Mouse (Mus musculus) right cerebral cortex, postnatal 36 days (tissue): ENCODE measurements at regions not wholly inside any gene's neighbourhood (a gene's known extent, or its start where the extent isn't known, plus 50 kb on each side); places are given as distances from the start of the nearest gene placed in this dataset.

Experiments
- DNase-seq, 2 experiments: peaks; one replicate each; pipeline ENCODE4 v3.0.0; 2022; ENCODE audit warnings: low spot score in 2 of 2, mixed read lengths in 1 of 2

GRCm38 (mm10) chr13:59393231-59393938, 191.6 kb downstream of the Agtpbp1 start:
- peak; percentile 57 to 67 for DNase-seq

DNA sequence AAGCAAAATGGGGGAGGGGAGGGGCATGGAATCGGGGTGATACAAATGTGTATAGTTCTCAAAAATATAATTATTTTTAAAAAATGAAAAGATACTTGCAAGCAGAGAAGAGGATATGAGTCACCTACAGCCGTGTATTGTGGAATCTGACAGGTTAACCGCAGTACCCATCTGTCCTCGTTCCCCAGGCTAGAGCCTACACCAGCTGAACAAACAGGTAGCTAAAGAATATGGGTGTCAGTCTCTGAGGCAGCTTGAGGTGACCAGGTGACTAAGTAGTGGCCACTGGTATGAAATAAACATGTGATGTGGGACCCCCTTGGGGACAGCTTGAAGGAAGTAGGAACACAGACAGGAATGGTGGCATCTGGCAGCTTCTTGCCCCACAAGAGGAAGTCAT, 192.2 kb downstream of the Agtpbp1 start:
- no peak for DNase-seq

- DNase-seq, result no peak
Observed at GRCm38 (mm10) chr13:59387627-59388325, 197.3 kb downstream of the Agtpbp1 start.

- no peak for DNase-seq
Observed at GRCm38 (mm10) chr13:59386935-59387540, 198.0 kb downstream of the Agtpbp1 start.

GRCm38 (mm10) chr13:59385824-59386223, 199.2 kb downstream of the Agtpbp1 start:
- no peak for DNase-seq

DNA sequence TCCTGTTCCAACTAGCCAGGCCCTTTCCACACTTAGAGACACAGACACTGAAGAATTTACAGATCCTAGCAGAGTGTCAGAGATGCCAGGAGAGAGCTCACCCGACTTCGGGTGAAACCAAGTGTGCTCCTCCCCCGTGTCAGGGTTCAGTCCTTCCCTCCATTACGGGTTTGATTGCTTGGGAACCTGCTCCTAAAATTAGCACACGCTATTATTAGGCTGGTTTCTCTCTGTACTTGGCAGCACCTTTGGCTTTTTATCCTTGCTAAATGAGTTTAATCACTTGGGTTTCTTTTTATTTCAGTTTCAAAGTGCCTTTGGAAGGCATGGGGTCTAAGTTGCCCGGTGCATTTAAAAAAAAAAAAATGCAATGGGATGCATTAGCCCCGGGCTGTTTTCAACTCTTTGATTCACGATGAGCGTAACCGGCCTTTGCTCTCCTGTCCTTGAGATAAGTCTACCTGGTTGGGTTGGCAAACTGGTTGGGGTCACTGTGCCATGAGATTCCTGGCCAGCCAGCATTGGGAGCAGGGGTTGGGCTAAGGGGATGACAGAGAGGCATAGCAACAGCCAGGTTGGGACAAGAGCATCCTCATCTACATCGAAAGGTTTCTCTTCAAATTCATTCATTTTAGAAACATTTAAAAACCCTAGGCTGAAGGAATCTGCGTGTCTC, 214.7 kb downstream of the Agtpbp1 start:
- DNase-seq, result no peak

- DNase-seq, result no peak
Observed at GRCm38 (mm10) chr13:59368550-59369449, 216.2 kb downstream of the Agtpbp1 start.

DNA sequence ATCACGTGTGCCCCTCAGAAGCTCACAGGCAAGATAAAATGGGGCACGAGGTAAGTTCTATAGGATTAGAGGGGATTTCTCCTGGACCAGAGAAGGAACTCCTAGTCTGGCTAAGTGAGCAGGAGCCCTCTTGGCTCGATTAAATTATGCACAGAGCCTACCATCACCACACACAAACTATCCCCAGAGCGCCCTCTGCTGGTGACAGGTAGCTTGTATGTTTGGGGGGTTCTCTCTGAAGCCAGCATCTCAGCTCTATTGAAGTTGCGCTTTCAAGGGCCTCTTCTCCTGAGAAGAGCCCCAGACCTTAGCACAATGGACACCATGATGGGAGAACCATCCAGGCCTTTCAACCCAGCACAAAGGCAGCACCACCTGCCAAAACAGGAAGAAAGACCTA, 219.6 kb downstream of the Agtpbp1 start:
- DNase-seq, result peak; percentile 77 to 78

GRCm38 (mm10) chr13:59363428-59363827, 221.6 kb downstream of the Agtpbp1 start:
- DNase-seq, result no peak

DNA sequence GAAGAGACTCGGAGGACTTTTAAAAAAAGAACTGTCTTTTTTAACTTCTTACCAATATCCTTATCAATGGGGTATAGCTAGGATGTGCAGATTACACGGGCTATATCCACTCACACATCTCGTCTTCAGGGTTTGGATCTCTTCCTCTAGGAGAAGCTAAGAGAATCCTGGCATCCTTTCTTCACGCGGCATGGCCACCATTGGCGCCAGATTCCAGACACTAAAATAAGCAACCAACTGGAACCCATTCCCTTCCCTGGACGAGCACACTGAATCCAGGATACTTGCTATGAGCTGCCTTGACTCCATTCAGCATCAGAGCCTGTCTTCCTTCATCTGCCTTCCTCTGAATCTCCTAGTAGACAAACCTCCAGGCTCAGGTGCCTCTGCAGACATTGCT, 223.7 kb downstream of the Agtpbp1 start:
- DNase-seq, result peak in 1 of 2 experiments; percentile 10

- DNase-seq, result no peak
Observed at GRCm38 (mm10) chr13:59360026-59360425, 225.0 kb downstream of the Agtpbp1 start.

GRCm38 (mm10) chr13:59358421-59358820, 226.6 kb downstream of the Agtpbp1 start:
- no peak for DNase-seq

GRCm38 (mm10) chr13:59351461-59351860, 233.6 kb downstream of the Agtpbp1 start:
- no peak for DNase-seq

DNA sequence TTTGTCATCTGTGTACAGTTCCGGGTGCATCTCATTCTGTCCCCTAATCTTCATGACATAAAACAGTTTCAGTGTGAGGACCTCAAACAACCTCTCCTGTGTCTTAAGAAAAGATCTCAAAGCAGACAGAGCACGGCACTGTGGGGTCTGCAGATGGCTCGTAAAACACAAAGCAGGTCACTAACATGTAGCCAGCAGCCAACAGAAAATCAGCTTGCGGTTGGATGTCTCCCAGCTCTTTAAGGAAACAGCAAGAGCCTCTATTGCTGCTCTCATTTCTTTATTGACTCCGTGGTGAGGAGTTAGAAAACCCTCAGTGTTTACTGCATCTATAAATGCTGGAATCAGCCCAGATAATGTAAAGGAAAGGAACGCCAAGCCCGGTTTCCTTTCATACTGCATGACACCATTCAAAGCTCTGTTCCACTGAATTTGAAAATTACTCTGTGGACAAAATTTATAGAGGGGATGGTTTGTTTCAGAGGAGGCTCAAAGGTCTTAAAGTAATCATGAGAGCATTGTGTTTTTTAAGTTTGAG, 234.3 kb downstream of the Agtpbp1 start:
- DNase-seq, result no peak

- no peak for DNase-seq
Observed at GRCm38 (mm10) chr13:59348510-59348909, 236.5 kb downstream of the Agtpbp1 start.

DNA sequence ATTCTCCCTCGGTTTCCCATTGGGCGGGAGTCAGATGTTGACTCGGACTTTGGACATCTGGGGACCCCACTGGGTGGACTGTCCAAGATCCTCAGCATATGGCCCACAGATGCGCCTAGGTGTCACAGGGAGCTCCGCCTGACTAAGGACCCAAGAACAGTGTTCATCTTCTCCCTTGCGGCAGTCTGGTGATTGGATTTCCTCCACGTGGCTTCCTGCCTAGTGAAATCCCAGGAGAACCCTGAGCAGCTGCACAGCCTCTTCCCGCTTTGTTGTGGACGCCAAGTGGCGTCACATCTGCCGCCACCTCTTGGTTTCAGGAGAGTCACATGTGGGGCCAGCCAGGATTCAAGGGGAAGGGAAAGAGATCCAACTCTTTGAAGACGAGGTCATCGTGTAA, 243.2 kb downstream of the Agtpbp1 start:
- no peak for DNase-seq

- no peak for DNase-seq
Observed at GRCm38 (mm10) chr13:59338436-59338835, 246.6 kb downstream of the Agtpbp1 start.

DNA sequence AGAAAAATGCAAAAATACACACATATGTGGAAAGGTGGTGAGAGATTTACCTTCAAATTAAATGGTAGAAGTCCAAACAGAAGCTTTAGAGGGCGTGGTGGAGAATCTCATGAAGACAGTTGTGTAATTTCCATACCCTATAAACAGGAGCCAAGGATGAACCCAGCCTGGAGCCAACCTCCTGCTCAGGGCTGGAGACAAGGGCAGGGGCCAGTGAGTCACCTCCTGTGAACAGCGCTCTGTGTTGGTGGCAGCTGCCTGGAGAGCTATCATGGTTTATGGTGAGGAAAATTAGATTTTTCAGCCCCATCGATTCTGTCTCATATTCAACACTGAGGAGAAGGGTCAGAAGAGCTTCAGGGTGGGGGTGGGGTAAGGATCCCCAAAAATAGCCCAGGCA, 261.1 kb downstream of the Agtpbp1 start:
- no peak for DNase-seq

DNA sequence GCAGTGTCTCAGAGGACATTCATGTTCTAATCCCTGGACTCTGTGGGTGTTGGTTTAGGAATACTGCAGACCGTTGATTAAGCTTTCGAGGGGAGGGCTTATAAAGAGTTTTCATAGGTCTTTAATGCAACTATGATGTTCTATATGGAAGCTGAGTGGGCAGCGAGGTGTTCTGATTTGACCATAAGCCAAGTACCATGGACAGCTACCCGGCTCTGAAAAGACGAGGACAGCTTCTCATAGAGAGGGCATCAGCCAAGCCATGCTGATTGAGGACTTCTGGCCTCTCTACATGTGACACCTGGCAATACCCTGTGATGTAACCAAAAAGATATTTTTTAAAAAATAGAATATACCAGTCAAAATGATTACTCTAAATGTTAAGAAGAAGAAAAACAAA, 261.6 kb downstream of the Agtpbp1 start:
- DNase-seq, result no peak

- no peak for DNase-seq
Observed at GRCm38 (mm10) chr13:59320261-59320660, 264.8 kb downstream of the Agtpbp1 start.

GRCm38 (mm10) chr13:59317458-59318005, 267.5 kb downstream of the Agtpbp1 start:
- no peak for DNase-seq
